Mouse (Mus musculus): Measurements from ENCODE around the gene Tor2a. TPM values are rescaled to one million over a fixed set of nuclear protein-coding genes. Genes with fewer than 3 reads are reported as not detected.

Gene Tor2a
- total and polyA plus RNA-seq, 3 experiments = 33.3 to 53.8 (median 41.4) TPM

- dilution Hi-C loops (cut with MboI; ENCODE audit: extremely low pct_ligation_motif_present, extremely low pct_unique_long_range_greater_than_20kb, low sequenced_read_pairs) = no loop called here
- TF ChIP-seq E2F4 (IDR thresholded peaks at IDR 0.05; ENCODE audit: insufficient replicate concordance, low read depth, low read length) (no peak), POLR2AphosphoS2 (IDR thresholded peaks at IDR 0.05; ENCODE audit: low read depth, low read length) (no peak), IRF4 (IDR thresholded peaks at IDR 0.05; ENCODE audit: low read depth, low read length) (no peak), NELFE (IDR thresholded peaks at IDR 0.05; ENCODE audit: low read depth, low read length) (no peak), MEF2A (IDR thresholded peaks at IDR 0.05; ENCODE audit: borderline replicate concordance, low read depth, low read length) (no peak), RCOR1 (conservative IDR thresholded peaks at IDR 0.05; ENCODE audit: low read depth, low read length) (no peak), NRF1 (IDR thresholded peaks at IDR 0.05; ENCODE audit: low read depth, low read length) (no peak)
- H3K9ac ChIP-seq (ENCODE audit: insufficient read depth, low read depth) = no peak overlapping the region
- in situ Hi-C loops (cut with MboI; ENCODE audit: low pct_ligation_motif_present, low pct_unique_long_range_greater_than_20kb, low sequenced_read_pairs) = no loop called here
- no peak for DNase-seq (ENCODE audit: extremely low read depth)
- no peaks in the 10 kb centered on the region for H3K79me2 ChIP-seq (replicated peaks; ENCODE audit: control insufficient read depth, extremely low read depth, insufficient read depth, poor library complexity, severe bottlenecking)
- H3K4me2 ChIP-seq (ENCODE audit: insufficient read depth, low read depth, poor library complexity, severe bottlenecking) = no peak overlapping the region
- H3K27me3 ChIP-seq (replicated peaks) = no peaks in the 10 kb centered on the region
- H3K4me3 ChIP-seq (replicated peaks in 1 of 3; ENCODE audit: low read depth in 2 of 3, low read length in 2 of 3, poor library complexity in 1 of 3) = no peak overlapping the region
- peaks cover 0 to 18% of the 10 kb centered on the region in 2 experiments for H3K36me3 ChIP-seq (replicated peaks in 1 of 2; ENCODE audit: control insufficient read depth in 1 of 2, insufficient read depth in 1 of 2, low read length in 1 of 2)
- H3K4me1 ChIP-seq (ENCODE audit: control insufficient read depth in 1 of 2, insufficient read depth in 2 of 2) = peaks cover 0 to 4% of the 10 kb centered on the region in 2 experiments; a peak in 2 of 4 replicates
- no peaks in the 10 kb centered on the region for H3K9me3 ChIP-seq (replicated peaks; ENCODE audit: low read length)
- no peak overlapping the region for H3K27ac ChIP-seq (ENCODE audit: insufficient read depth, low read depth)
These were observed 10.2 kb downstream of the Tor2a start for GRCm38 (mm10) chr2:32767241-32767640.

- H3K79me2 ChIP-seq (replicated peaks; ENCODE audit: control insufficient read depth, extremely low read depth, insufficient read depth, poor library complexity, severe bottlenecking) = no peaks in the 10 kb centered on the region
- H3K9me3 ChIP-seq (replicated peaks; ENCODE audit: low read length) = no peaks in the 10 kb centered on the region
- no peak for TF ChIP-seq POLR2A (IDR thresholded peaks at IDR 0.05; ENCODE audit: low read depth, low read length)
- no peak for TF ChIP-seq SMC3 (IDR thresholded peaks at IDR 0.05; ENCODE audit: low read depth, low read length)
- TF ChIP-seq HCFC1 (IDR thresholded peaks at IDR 0.05; ENCODE audit: low read depth, low read length) = no peak
- TF ChIP-seq MXI1 (IDR thresholded peaks at IDR 0.05; ENCODE audit: low read depth, low read length) = no peak
- no peak for TF ChIP-seq JUND (conservative IDR thresholded peaks at IDR 0.05; ENCODE audit: low read depth, low read length)
- no peak for TF ChIP-seq MAX (IDR thresholded peaks at IDR 0.05; ENCODE audit: low read length)
- TF ChIP-seq CHD2 (IDR thresholded peaks at IDR 0.05; ENCODE audit: low read length) = no peak
- TF ChIP-seq IRF4 (IDR thresholded peaks at IDR 0.05; ENCODE audit: low read depth, low read length) = no peak
- TF ChIP-seq UBTF (IDR thresholded peaks at IDR 0.05; ENCODE audit: low read depth, low read length) = no peak
- no peak for TF ChIP-seq CHD1 (IDR thresholded peaks at IDR 0.05; ENCODE audit: low read depth, low read length)
- no peak for TF ChIP-seq ZKSCAN1 (IDR thresholded peaks at IDR 0.05; ENCODE audit: borderline replicate concordance, low read depth, low read length)
- no peak for TF ChIP-seq JUN (IDR thresholded peaks at IDR 0.05; ENCODE audit: insufficient read depth, low read depth, low read length)
- TF ChIP-seq ZMIZ1 (IDR thresholded peaks at IDR 0.05; ENCODE audit: low read depth, low read length) = no peak
- no peak for TF ChIP-seq MEF2A (IDR thresholded peaks at IDR 0.05; ENCODE audit: borderline replicate concordance, low read depth, low read length)
- TF ChIP-seq MAFK (IDR thresholded peaks at IDR 0.05; ENCODE audit: insufficient replicate concordance, low read length) = no peak
- no peak for TF ChIP-seq ZNF384 (IDR thresholded peaks at IDR 0.05; ENCODE audit: low read depth, low read length)
- no peak for TF ChIP-seq CTCF (conservative IDR thresholded peaks at IDR 0.05 in 1 of 2, IDR thresholded peaks at IDR 0.05 in 1 of 2; ENCODE audit: low read depth in 2 of 2, low read length in 2 of 2)
- no peak for TF ChIP-seq SIN3A (IDR thresholded peaks at IDR 0.05; ENCODE audit: low read length)
- no peak for TF ChIP-seq POLR2AphosphoS2 (IDR thresholded peaks at IDR 0.05; ENCODE audit: low read depth, low read length)
- H3K4me1 ChIP-seq (ENCODE audit: control insufficient read depth in 1 of 2, insufficient read depth in 2 of 2) = peaks cover 6 to 11% of the 10 kb centered on the region in 2 experiments; a peak in 3 of 4 replicates
- H3K4me3 ChIP-seq (replicated peaks in 1 of 3; ENCODE audit: low read depth in 2 of 3, low read length in 2 of 3, poor library complexity in 1 of 3) = no peak overlapping the region
- no peak for DNase-seq (ENCODE audit: extremely low read depth)
- no peak overlapping the region for H3K4me2 ChIP-seq (ENCODE audit: insufficient read depth, low read depth, poor library complexity, severe bottlenecking)
- dilution Hi-C loops (cut with MboI; ENCODE audit: extremely low pct_ligation_motif_present, extremely low pct_unique_long_range_greater_than_20kb, low sequenced_read_pairs) = no loop called here
- in situ Hi-C loops (cut with MboI; ENCODE audit: low pct_ligation_motif_present, low pct_unique_long_range_greater_than_20kb, low sequenced_read_pairs) = no loop called here
- peaks cover 3% of the 10 kb centered on the region for H3K27me3 ChIP-seq (replicated peaks)
- H3K27ac ChIP-seq (ENCODE audit: insufficient read depth, low read depth) = no peak overlapping the region
- H3K36me3 ChIP-seq (replicated peaks in 1 of 2; ENCODE audit: control insufficient read depth in 1 of 2, insufficient read depth in 1 of 2, low read length in 1 of 2) = peaks cover 0 to 6% of the 10 kb centered on the region in 2 experiments
- no peak overlapping the region for H3K9ac ChIP-seq (ENCODE audit: insufficient read depth, low read depth)
These were observed 11.7 kb downstream of the Tor2a start for GRCm38 (mm10) chr2:32768661-32769285.

Measured in CH12.LX (cell line).